Mouse (Mus musculus) MN1 (cell line): ENCODE measurements around the gene Timm8a1.
"Not testable (repeated sequence)": the region's sequence is repeated elsewhere in the genome, so short reads cannot be mapped to it uniquely, and the experiment has no call there.

Experiments
- DNase-seq: peaks from one replicate; pipeline ENCODE4 v3.0.0-alpha.2; 2016; ENCODE audit warnings: low spot score

The Timm8a1 gene

DNA sequence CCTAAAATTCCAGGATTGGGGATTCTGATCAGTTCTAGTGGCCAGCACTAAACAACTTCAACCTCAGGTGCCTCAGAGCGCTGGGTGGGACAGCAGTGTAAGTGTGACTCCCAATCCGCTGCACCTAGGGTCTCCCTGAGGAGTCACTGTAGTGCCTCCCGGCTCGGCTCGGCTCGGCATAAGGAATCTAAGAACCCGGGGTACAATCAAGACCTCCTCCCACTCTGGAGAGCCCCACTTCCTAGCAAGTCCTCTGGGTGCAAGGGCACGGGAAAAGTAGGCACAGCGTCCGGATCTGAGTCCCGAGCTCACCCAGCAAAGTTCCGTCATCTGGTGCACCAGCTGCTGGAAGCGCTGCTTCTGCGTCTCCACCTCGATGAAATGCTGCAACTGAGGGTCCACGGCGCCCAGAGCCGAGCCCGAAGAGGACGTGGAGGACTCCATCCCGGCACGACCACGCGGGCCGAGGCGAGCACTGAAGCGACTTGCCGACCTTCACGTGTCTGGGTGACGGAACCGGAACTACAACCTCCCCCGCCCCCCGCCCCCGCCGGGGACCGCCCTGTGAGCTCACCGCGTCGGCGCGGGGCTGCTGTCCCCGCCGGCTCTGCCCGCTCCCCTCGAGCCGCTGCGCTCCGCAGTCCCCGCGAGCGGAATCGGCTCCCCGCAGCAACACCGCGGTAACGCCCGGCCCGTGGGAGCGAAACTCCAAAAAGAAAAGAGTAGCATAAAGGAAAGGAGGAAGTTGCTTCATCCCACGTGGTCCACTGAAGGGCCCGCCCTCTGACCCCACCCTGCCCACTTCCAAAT lies at the start of gene Timm8a1:
Gene Timm8a1, minus strand, starts transcription at position 721 of the 810 bp plus-strand sequence.
- peak; percentile 46 for DNase-seq

DNA sequence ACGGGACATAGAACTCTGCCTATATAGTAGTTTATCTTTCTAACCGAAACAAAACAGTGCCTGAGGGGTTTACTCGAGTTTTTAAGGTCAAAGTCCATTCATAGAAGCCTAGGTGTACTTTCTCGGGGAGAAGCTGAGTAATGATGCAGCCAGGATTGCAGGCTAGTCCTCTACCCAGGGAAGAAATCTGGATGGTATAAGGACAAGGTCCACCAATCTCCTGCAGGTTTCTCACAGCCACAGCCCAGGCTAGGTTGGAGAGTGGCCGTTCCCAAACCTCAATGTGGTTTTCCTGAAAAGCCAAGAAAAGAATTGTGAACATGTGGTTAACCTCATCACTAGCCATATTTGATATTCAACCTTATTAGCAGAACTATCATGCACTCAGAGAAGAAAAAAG lies 48.2 kb upstream of the Timm8a1 start:
- no peak for DNase-seq

DNA sequence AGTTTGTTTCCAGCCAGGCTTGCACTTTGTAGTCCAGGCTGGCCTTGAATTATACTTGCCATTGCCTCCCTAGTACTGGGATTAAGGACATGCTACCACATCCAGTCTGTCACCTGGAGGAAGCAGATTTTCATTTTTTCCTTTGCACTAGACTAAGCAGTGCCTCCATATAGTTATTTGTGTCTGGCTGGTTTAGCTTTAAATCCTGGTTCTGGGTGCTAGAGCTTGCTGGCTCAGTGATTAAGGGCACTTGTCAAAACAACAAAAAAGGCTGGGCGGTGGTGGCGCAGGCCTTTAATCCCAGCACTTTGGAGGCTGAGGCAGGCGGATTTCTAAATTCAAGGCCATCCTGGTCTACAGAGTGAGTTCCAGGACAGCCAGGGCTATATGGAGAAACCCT lies 47.3 kb upstream of the Timm8a1 start:
- no peak for DNase-seq

DNA sequence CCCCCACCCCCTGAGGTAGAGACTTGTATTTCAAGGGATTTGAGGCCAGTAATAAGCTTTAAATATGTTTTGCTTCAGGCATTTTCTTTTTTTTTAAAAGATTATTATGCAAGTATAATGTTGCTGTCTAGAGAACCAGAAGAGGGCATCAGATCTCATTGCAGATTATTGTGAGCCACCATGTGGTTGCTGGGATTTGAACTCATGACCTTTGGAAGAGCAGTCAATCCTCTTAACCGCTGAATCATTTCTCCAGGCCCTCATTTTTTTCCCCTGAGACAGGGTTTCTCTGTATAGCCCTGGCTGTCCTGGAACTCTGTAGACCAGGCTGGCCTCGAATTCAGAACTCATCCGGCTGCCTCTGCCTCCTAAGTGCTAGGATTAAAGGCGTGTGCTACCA lies 46.6 kb upstream of the Timm8a1 start:
- DNase-seq, result no peak

DNA sequence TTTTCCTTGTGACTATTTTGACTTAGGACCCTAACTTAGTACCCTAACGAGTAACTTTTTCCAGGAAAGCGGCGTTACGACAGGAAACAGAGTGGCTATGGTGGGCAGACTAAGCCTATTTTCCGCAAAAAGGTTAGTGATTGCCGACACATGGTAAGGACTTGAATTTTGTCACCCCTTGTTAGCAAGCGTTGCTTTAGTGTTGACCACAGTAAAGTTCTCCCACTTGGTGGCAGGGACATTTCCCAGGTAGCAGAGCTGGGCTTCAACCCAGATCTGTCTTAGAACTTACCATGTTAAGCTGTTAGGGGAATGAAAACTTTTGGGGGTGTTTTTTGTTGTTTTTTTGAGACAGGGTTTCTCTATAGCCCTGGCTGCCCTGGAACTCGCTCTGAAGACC lies 44.8 kb upstream of the Timm8a1 start:
- no peak for DNase-seq

DNA sequence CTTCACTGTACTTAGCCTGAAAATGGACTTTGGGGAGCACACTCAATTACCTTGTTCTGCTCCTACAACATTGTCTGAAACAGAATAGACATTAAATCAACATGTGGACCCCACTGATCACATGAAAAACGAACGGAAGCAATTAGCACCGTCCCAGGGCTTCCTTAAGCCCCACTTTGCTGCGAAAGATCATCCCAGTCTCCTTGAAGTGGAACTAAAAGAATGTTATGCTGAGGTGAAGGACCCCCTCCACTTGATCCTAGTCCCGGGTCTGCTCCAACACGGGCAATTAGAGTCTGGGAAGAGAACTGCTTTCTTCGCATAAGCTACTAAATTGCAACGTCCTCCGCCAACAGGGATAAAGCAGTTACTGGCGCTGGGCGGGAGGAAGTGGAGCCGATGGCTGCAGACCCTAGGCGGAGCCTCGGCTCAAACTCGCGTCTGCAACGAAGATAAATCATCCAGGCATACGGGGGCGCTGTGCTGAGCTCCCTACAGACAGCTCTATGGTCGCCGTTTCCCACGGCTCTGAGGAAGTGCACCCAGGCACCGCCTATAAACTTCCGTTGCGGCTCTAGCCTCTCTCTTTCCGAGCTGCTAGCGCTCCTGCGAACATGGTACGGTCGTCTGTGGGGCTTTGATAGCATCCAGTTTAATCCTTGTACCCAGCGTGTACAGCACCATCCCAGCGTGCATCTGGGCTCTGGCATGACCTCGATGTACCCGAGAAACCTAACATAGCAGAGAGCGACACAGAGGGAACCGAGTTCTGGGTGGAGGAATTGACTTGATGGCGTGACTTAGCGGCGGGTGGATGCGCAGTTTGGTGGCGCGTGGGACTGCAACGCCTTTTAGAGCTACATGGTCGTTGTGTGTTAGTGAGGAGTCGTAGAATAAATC lies 43.7 kb upstream of the Timm8a1 start, which contains the start of gene Rpl36a:
Gene Rpl36a, plus strand, starts transcription at position 552 of the 900 bp plus-strand sequence.
- DNase-seq, result peak; percentile 90

DNA sequence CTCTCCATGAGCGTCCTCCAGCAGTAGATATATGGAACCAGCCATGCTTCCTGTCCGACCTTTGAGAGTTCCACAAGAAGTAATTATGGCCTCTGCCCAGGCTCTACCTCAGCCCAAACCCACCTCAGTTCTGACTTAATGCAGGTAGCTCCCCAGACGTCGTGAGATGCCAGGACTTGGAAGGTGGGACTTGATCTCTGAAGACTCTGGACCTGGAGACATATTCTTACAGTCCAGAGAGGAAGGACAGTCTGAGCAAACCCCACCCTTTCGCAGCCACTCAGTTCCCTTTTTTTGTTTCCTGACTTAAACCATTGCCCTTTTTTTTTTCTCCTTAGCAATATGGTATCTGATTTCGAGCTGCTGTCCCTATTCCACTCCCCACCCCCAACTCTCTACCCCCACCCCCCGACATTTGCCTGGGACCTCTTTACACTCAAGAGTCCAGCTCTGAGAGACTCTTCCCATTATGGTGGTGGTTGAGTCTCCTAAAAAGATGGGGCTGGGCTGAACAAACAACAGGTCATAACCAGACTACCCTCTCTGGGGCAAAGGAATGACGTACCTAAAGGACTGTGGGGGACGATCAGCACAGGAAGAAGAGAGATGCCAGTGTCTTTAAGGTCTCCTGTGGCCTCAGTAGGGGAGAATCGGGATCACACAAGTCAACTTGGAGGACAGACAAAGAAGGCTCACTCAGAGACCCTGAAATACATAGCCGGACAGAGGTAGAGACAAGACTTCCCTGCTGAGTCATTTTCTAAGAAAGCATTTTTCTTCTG lies 41.4 kb upstream of the Timm8a1 start, which contains the start of gene Btk:
Gene Btk, minus strand, starts transcription at position 683 of the 782 bp plus-strand sequence.
- no peak for DNase-seq

DNA sequence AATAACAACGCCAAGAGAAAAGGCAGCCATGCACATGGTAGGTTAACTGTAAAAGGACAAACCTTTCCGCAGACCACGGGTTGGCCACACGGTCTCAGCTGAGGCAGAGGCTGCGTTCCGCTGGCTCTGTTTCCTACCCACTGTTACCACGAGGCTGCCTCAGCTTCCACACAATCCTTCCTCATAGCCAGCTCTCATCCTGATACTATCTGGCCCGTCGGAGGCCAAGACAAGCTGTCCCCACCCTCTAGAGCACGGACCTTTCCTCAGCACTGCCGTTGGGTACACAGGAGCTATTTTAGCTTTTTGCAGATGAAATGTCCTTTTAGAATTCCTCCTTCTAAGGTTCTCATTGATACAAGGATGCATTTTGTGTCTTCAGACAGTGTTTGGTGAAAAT lies 40.6 kb upstream of the Timm8a1 start:
- DNase-seq, result no peak

DNA sequence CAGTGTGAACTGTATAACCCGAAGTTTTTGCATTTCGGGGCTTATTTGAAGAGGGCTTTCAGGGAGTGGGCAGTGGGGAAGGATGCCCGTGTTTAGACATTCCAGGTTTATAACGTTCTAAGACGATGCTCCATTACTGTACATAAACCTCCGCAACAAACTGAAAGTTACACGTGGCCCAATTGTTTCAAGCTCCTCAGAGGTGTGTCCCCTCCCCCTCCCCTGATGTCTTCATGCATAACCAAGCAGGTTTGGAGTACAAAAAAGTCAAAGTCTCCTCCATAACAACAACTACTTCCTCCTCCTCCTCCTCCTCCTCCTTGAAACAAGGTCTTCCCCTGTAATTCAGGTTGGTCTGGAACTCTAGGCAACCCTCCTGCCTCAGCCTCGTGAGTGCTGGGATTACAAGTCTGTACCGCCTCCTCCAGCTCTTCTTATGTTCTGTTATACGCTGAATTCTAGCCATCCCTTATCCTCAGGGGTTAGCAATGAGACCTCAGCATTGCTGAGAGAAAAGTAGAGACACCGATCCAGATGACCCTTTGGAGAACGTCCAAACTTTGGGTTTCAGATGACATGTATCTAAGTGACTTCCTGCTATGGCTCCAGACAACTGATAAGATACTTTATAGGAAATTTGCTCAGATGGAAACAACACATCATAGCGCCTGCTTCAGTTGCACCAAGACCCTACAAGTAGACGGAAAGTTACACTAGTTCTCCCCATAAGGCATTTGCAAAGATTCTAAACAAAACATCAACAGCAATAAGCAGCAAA lies 39.1 kb upstream of the Timm8a1 start:
- DNase-seq, result no peak

DNA sequence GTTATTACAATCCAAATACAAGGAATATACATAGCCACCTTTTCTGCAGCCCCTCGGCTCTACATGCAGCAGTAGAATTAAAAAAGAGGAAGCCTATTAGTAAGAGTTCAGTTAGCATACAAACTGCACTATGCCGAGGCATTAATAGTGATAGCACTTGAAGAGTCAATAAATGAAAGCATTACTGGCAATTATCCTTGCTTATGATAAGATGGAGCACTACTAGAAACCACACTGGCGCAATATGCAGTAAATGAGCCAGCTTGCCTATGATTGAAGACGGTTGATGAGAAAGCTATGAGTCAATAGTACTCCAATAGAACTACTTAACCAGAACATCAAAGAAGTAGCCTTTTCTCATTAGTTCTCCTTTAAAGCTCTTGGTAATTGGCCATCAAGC lies 36.2 kb upstream of the Timm8a1 start:
- DNase-seq, result no peak

DNA sequence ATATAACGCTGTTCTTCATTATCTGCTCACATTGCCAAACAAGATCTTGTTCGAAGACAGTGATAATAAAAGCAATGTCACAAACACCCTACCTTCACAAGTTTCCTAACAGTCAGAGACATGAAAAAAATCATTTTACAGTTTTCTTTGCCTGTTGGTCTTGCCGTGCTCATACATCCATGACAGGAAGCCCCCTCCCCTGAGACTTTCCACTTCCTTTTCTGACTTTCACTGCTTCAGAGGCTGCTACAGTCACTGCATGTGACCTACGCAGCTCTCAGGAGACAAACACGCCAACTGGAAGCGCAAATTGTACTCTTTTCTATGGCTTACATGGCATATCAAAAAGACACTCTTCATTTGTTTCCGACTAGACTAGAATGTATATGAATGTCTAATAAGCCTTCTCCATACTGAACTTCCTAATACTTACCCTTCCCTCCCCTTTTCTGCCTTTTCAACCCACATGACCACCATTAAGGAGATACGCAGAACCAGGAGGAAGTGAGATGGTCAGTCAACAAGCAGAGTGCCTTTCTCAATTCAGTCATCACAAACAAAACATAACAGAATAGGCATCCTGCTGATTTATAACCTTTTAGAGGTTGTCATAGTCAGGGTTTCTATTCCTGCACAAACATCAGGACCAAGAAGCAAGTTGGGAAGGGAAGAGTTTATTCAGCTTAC lies 25.0 kb upstream of the Timm8a1 start:
- DNase-seq, result no peak

DNA sequence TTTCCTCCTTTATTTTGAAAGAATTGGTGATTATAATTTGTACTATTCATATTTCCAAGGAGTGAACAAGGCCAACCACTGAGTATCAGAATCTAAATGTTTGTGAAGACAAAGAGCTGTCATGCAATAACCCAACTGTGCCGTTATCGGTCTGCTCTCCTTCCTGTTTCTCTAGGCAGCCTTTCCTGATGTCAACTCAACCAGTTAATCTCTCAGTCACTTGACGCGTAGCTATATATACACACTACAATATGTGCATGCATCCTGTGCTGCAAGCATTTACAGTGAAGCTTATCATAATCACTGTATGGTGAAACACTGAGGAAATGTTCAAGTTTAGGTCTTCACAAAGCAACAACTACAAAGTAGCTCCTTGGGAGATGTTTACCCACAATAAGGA lies 22.7 kb upstream of the Timm8a1 start:
- DNase-seq, result no peak

DNA sequence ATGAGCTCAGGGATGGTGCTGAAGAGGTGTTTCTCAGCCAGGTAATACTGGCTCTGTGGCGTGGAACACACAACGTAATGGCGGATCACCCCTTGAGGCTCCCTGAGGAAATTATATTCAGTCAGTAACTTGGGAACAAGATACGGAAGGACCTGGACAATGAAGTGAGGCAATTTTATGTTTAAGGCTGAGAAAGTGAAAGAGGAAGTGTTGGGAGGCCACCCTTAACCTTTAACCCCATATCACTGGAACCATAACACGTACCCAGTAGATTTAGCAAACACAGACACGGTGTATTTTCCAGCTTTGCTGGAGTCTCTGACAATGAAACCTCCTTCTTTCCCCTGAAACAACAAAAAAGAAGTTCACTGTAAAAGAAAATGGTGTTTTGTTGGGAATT lies 12.8 kb upstream of the Timm8a1 start:
- no peak for DNase-seq

DNA sequence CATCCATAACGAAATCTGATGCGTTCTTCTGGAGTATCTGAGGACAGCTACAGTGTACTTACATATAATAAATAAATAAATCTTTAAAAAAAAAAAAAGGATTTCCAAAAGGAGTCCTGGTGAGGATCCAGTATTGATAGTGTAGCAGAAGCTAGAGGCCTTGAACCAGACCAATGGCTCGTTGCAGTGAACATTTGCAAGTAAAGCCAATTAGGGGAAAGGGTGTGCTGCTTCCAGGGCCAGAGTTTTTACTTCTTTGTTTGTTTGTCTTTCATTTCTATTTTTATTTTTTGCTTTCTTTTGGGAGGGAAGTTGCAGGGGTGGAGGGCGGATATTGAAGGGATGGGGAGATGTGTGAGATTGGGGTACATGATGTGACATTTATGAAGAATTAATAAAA lies 11.7 kb upstream of the Timm8a1 start:
- no peak for DNase-seq

DNA sequence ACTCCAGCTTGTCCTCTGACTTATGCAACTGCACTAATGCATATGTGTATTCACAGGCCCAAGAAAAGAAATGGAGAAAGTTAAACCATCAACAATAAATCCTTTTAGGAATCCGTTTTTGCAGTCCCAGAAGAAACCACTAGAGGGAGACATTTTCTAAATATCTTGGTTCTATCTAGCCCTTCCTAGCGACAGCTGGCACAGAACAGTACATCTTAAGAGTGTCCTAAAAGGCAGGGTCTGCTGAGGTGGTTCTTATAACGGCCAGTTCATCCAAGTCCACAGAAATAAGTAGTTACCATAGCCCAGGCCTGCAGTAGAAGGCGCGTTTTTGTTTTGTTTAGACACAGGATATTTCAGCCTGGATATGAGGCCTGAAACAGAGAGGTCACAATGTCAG lies 9.2 kb upstream of the Timm8a1 start:
- peak; percentile 65 for DNase-seq

DNA sequence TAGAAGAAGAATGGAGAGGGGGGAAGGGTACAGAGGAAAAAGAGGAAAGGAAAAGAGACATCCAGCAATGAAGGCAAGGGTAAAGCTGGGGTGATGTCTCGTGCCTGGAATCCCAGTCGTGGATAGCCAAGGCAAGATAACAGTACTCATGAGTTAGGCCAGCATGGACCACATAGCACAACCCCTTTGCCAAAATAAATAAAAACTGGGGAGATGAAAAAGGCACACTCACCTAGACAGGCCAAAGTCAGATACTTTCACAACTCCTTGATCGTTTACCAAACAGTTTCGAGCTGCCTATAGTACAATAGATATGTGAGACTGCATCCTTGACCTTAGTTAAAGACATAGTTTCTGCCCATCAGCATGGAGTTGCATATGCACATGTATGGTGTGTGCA lies 5.7 kb upstream of the Timm8a1 start:
- no peak for DNase-seq

DNA sequence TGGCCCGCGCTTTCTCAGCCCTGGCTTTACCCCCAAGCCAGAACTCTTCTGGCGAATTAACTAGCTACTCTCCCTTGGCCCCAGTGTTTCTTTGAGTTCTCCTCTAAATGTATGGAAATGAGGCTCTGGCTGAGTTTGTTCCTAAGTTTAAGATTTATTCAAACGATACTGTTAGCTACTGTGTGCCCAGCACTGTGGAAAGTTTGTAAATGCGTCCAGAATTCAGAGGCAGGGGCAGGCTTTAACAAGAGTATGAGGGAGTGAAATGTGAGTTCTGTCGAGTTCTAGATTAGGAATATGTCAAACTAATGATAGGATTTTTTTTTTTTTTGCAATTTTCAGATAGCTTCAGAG lies 267 bp upstream of the Timm8a1 start:
- DNase-seq, result no peak

DNA sequence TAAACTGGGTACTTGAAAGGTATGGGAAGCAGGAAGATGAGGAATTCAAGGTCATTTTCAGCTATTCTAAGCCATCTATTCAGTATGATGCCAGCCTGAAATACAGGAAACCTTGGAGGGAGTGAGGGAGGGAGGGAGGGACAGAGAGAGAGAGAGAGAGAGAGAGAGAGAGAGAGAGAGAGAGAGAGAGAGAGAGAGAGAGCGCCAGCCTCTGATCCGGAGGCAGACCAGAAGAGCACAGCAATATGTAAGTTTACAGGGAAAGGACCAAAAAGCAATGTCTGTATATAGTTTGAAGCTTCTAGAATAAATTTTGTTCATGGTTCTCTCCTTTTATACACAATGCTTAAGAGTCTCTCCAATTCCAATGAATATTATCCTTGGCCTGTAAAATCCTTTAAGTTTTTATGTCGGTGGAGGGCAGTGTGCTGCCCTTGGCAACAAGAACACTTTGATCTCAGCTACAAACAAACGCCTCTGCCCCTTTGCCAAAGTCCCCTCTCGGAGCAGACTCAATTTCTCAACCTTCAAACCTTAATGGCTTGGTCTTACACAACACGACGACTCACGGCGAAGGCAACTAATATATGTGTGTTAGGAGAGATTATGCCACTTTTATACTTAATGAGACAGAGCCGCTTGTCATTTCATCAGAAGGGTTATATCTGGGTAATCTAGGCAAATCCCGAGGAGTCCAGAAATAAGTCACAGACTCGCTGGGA lies 1.1 kb downstream of the Timm8a1 start:
- DNase-seq, result peak; percentile 29

DNA sequence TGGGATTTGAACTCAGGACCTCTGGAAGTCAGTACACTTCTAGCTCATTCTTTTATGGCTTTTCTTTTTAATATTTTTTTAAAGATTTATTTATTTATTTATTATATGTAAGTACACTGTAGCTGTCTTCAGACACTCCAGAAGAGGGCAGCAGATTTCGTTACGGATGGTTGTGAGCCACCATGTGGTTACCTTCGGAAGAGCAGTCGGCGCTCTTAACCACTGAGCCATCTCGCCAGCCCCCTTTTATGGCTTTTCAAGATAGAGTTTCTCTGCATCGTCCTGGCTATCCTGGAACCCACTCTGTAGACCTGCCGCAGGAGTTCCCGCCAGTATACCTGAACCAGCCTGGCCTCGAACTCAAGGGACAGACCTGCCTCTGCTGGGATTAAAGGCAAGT lies 1.9 kb downstream of the Timm8a1 start:
- not testable (repeated sequence) for DNase-seq

DNA sequence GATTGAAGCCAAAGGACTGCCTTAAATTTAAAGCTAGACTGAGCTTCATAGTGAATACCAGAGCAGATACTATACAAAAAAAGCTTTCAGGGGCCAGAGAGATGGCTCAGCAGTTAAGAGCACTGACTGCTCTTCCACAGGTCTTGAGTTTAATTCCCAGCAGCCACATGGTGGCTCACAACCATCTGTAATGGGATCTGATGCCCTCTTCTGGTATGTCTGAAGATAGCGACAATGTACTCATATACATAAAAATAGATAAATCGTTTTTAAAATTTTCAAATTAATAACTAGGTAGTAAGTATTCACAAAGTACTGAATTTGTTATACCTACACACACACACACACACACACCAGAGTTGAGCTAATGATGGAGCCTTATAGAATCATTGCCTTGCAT lies 8.3 kb downstream of the Timm8a1 start:
- no peak for DNase-seq
